Mouse (Mus musculus): ENCODE results near the gene Nr2e1.

Nr2e1 gene

GRCm38 (mm10) chr10:42546507-42546906, 36.9 kb downstream of the Nr2e1 start:
- no peak for DNase-seq (ENCODE audit: low read depth, low spot score)

DNA sequence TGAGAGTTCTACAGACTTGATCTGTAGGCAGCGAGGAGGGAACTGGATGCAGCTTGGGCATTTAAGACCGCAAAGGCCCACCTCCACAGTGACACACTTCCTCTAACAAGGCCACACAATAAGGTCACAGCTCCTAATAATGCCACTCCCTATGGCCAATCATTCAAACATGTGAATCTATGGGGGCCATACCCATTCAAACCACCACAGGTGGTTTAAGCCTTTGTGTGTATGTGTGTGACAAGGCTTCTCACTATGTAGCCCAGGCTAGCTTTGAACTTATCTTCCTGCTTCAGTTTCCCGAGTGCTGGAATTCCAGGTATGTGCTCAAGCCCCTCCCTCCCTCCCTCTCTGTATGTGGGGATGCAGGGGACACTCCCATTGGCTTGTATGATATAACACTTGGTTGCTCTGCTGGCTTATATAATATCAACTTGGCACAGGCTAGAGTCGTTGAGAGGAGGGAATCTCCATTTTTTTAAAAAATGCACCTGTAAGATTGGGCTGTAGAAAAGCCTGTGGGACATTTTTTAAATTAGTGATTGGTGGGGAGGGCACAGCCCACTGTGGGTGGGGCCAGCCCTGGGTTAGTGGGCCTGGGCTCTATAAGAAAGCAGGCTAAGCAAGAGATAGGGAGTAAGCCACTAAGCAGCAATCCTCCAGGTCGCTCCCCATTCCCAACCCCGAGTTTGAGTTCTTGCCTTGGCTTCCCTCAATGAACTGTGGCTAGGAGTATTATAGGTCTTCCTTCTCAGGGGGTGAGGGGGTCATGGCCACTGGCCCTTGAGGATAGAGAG, 37.5 kb downstream of the Nr2e1 start:
- DNase-seq (ENCODE audit: low read depth, low spot score): no peak

DNA sequence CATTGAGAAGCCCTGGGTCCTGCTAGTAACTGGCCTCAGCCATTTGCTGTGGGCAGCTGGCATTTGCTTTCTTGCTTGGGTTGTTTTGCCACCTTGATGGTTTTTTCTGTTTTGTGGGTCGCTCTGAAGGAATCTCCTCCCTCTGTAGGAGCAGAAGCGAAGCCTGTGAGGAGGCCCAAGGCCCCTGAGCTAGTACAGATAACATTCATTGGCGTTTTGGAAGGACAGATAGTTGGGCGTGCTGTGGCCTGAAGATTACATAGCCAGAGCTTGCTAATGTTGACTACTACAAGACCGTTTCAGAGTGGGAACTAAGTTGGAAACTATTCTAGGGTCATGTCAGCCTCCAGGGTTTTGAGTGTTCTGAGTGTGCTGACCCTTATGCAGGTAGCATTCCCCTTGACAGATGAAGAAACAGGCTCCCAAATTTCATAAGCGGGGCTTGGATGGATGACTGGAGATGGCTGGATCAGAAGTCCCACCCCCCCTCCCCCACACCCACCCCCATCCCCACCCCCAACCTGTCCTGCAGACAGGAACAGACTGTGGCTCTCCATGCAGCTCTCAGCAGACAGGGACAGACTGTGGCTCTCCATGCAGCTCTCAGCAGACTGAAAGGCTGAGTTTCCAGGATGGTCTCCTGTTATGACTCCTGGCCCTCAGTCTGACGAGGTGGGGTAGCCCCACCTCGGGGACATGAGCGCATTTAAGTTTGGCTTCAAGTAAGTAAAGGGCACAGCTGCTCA, 45.7 kb downstream of the Nr2e1 start:
- no peak for DNase-seq (ENCODE audit: low read depth, low spot score)

- DNase-seq (ENCODE audit: low read depth, low spot score): no peak
Measured at GRCm38 (mm10) chr10:42533836-42534453, 49.5 kb downstream of the Nr2e1 start.

GRCm38 (mm10) chr10:42525682-42526081, 57.8 kb downstream of the Nr2e1 start:
- no peak for DNase-seq (ENCODE audit: low read depth, low spot score)

- DNase-seq (ENCODE audit: low read depth, low spot score): no peak
Measured at GRCm38 (mm10) chr10:42523556-42524162, 59.8 kb downstream of the Nr2e1 start.

DNA sequence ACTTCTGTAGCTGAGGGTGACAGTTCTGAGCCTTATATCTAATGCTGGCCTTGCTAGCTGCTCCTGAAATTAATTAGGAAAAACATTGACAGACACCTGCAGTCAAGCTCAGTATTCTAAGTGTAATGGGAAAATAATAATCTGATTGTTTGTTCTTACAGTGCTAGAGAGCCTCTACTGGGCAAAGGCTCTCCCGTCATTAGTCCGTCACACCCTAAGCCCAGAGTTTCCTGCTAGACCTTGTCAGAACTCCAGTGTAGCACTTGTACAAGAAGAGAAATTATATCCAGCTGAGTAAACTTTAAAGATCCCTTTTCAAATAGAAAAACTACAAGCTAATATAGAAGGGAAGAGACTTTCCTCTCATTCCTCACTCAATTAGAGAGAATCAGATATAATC, 60.5 kb downstream of the Nr2e1 start:
- DNase-seq (ENCODE audit: low read depth, low spot score): no peak

DNA sequence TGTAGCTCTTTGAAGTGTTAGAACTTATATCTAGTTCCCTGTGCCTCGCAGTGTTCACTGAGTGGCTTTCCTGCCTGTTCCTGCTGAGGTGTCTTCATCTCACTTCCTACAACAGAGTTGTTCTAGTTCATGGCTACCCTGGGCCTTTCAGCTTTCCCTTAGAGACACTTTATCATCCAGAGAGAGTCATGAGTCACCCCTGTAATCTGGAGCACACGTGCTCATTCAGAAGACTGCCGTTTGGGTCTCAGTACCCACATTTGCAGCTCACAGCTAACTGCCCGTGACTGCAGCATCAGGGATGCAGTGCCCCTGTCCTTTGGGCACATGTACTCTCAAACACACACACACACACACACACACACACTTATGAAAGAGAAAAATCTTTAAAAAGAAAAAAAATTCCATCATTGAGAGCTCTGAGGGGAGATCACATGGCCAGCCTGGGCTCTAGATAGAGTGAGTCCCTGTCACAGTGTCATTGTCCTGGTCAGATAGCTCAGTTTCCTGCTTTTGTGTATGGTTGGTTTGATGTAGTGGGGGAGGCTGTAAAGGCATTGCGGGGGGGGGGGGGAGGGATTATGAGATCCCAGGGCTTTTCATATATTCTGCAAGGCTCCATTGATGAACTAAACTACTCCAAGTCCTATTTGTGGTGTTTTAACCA, 62.0 kb downstream of the Nr2e1 start:
- DNase-seq (ENCODE audit: low read depth, low spot score): no peak

GRCm38 (mm10) chr10:42518363-42518762, 65.1 kb downstream of the Nr2e1 start:
- no peak for DNase-seq (ENCODE audit: low read depth, low spot score)

DNA sequence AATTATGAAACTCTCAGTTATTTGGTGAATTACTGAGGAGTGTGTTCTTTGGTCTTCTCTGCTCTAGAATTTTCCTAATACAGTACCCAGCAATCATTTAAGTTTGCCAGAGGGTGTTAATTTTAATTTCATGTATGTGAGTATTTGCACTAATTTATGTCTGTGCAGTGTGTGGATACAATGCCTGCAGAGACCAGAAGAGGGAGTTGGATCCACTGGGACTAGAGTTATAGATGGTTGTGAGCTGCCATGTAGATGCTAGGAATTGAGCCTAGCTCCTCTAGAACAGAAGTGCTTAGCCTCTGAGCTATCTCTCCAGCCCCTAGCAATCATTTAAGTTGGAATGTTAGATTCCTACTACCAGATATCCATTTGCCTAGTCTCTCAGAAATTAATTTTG, 69.3 kb downstream of the Nr2e1 start:
- DNase-seq (ENCODE audit: low read depth, low spot score): no peak
